Comparison of ENCODE assay signal across 9 mouse cellular contexts in genomic region chr13:63171347-63172096, GRCm38 (mm10).
A peak's percentile ranks its signal among the peaks of the same experiment; 100 is the strongest.
DNase-seq lines count a peak whose midpoint lies in the region; ATAC-seq and TF ChIP-seq lines count a peak whose summit lies in the region.
"Had no signal": no experiment of that assay in that cellular context is flagged by ENCODE, and none has a peak within 500 bp of the region (broad histone marks: within the 10 kb centered on the region; RNA-seq: fewer than 3 reads in every experiment).

No protein-coding gene starts in this region.

- H3K9me3 ChIP-seq in hindbrain, embryonic 11.5 days (ENCODE audit: control insufficient read depth, low read length) = no peaks in the 10 kb centered on the region
- no peaks in the 10 kb centered on the region for H3K9me3 ChIP-seq in hindbrain, embryonic 16.5 days (ENCODE audit: control insufficient read depth, low read length)
- H3K9me3 ChIP-seq in limb, embryonic 12.5 days = peaks cover 2% of the 10 kb centered on the region; the same call in 1 of the 2 replicates

- no peak overlapping the region for H3K4me3 ChIP-seq in hindbrain, embryonic 11.5 days (ENCODE audit: low read depth, low read length)
- no peak overlapping the region for H3K4me3 ChIP-seq in hindbrain, embryonic 16.5 days (ENCODE audit: low read length)
- no peak overlapping the region for H3K4me3 ChIP-seq in limb, embryonic 12.5 days (replicated peaks)
- H3K4me3 ChIP-seq in heart, adult 2 months = no peak overlapping the region

- H3K27ac ChIP-seq in hindbrain, embryonic 11.5 days (ENCODE audit: low read depth, low read length) = peak overlapping the region; percentile 12; the same call in 1 of the 2 replicates
- no peak overlapping the region for H3K27ac ChIP-seq in hindbrain, embryonic 16.5 days (ENCODE audit: low read depth, low read length)
- peak overlapping the region; percentile 98 for H3K27ac ChIP-seq in limb, embryonic 12.5 days
- H3K27ac ChIP-seq in heart, adult 2 months = no peak overlapping the region

- DNase-seq in hindbrain, embryonic 11.5 days (ENCODE audit: low spot score) = peak; percentile 47
- DNase-seq in ES-CJ7 (ENCODE audit: low read depth, low spot score) = peak; percentile 54
- peak; percentile 74 for DNase-seq in embryo, embryonic 10.5 days (ENCODE audit: low spot score)
- DNase-seq in heart, adult 2 months = no peak
- DNase-seq in layer of hippocampus, adult 8-10 months (ENCODE audit: low spot score in 2 of 2) = no peak
- no peak for DNase-seq in spleen, postnatal 14 days (ENCODE audit: low spot score in 2 of 2)
- DNase-seq: thymus, postnatal 14 days had no signal

- no peak overlapping the region for H3K9ac ChIP-seq in hindbrain, embryonic 11.5 days (ENCODE audit: low read depth, low read length)
- H3K9ac ChIP-seq in hindbrain, embryonic 16.5 days (ENCODE audit: low read depth, low read length) = no peak overlapping the region
- H3K9ac ChIP-seq in limb, embryonic 12.5 days (replicated peaks) = peak overlapping the region; percentile 32
- H3K9ac ChIP-seq in heart, adult 2 months (ENCODE audit: low read depth, low read length) = no peak overlapping the region

- no peaks in the 10 kb centered on the region for H3K36me3 ChIP-seq in hindbrain, embryonic 11.5 days (ENCODE audit: control insufficient read depth, insufficient read depth, low read length)
- no peaks in the 10 kb centered on the region for H3K36me3 ChIP-seq in hindbrain, embryonic 16.5 days (ENCODE audit: control insufficient read depth, insufficient read depth, low read length)
- H3K36me3 ChIP-seq in limb, embryonic 12.5 days = no peaks in the 10 kb centered on the region
- H3K36me3 ChIP-seq in heart, adult 2 months (ENCODE audit: control insufficient read depth, insufficient read depth, low read length) = no peaks in the 10 kb centered on the region

- TF ChIP-seq CTCF in heart, adult 2 months (IDR thresholded peaks at IDR 0.05) = no peak

- 0 out of 2 replicates have a peak, but pooled peaks cover 2% of the 10 kb centered on the region for H3K4me1 ChIP-seq in hindbrain, embryonic 11.5 days (replicated peaks; ENCODE audit: control insufficient read depth, insufficient read depth, low read length)
- H3K4me1 ChIP-seq in hindbrain, embryonic 16.5 days (ENCODE audit: control insufficient read depth, insufficient read depth, low read depth, low read length) = no peaks in the 10 kb centered on the region
- H3K4me1 ChIP-seq in limb, embryonic 12.5 days (replicated peaks) = peaks cover 42% of the 10 kb centered on the region
- H3K4me1 ChIP-seq in heart, adult 2 months (ENCODE audit: control insufficient read depth, insufficient read depth, low read length) = peaks cover 2% of the 10 kb centered on the region

- H3K79me2 ChIP-seq in heart, adult 2 months (replicated peaks; ENCODE audit: control insufficient read depth, insufficient read depth, low read length) = no peaks in the 10 kb centered on the region

- TF ChIP-seq POLR2A in heart, adult 2 months (IDR thresholded peaks at IDR 0.05; ENCODE audit: insufficient read depth, low read depth, low read length) = no peak

- 21% methylated on average over 13 of the region's 13 CpGs for WGBS in hindbrain, embryonic 11.5 days
- WGBS in hindbrain, embryonic 16.5 days = 29% methylated on average over 13 of the region's 13 CpGs
- 18% methylated on average over 13 of the region's 13 CpGs for WGBS in limb, embryonic 12.5 days
- WGBS in heart, adult 2 months = 79% methylated on average over 13 of the region's 13 CpGs

- intact Hi-C loops in heart, adult 2 months (cut with DNase I) = no loop called here

- no peak overlapping the region for H3K4me2 ChIP-seq in hindbrain, embryonic 11.5 days (replicated peaks; ENCODE audit: low read depth, low read length)
- H3K4me2 ChIP-seq in hindbrain, embryonic 16.5 days (ENCODE audit: low read length) = no peak overlapping the region
- H3K4me2 ChIP-seq in limb, embryonic 12.5 days = peak overlapping the region; percentile 29

- TF ChIP-seq EP300 in heart, adult 2 months (IDR thresholded peaks at IDR 0.05; ENCODE audit: insufficient read depth, low read depth, low read length) = no peak

- no peaks in the 10 kb centered on the region for H3K27me3 ChIP-seq in hindbrain, embryonic 11.5 days (ENCODE audit: control insufficient read depth, insufficient read depth, low read length)
- H3K27me3 ChIP-seq in hindbrain, embryonic 16.5 days (replicated peaks; ENCODE audit: control insufficient read depth, insufficient read depth, low read length) = no peaks in the 10 kb centered on the region
- H3K27me3 ChIP-seq in limb, embryonic 12.5 days = no peaks in the 10 kb centered on the region
- no peaks in the 10 kb centered on the region for H3K27me3 ChIP-seq in heart, adult 2 months (ENCODE audit: control insufficient read depth, insufficient read depth, low read length)

- peak; percentile 75 for ATAC-seq in hindbrain, embryonic 11.5 days (ENCODE audit: low FRiP score)
- no peak for ATAC-seq in hindbrain, embryonic 16.5 days
- peak; percentile 49; the same call in 1 of the 2 replicates for ATAC-seq in limb, embryonic 12.5 days (ENCODE audit: insufficient number of reproducible peaks, insufficient read depth, low FRiP score, low TSS enrichment, low read depth)

Comparison
In these comparisons a context has a peak if more than half of its experiments do, and no peak if none do; other contexts are left out.
1. H3K27ac ChIP-seq: peak in hindbrain, embryonic 11.5 days (single experiment) and limb, embryonic 12.5 days (single experiment); none in hindbrain, embryonic 16.5 days (single experiment) and heart, adult 2 months (single experiment).
2. DNase-seq: peak in hindbrain, embryonic 11.5 days (single experiment), ES-CJ7 (single experiment) and embryo, embryonic 10.5 days (single experiment); none in heart, adult 2 months (0 of 2), layer of hippocampus, adult 8-10 months (0 of 2) and spleen, postnatal 14 days (0 of 2).